Mouse (Mus musculus) left cerebral cortex, adult 8-10 months (tissue): ENCODE data around the gene Arl10. TPM values are rescaled to one million over a fixed set of nuclear protein-coding genes. Genes with fewer than 3 reads are reported as not detected.
A peak's percentile ranks its signal among the peaks of the same experiment; 100 is the strongest.

ENCODE experiments used
- DNase-seq, 2 experiments: peaks; one replicate each; pipeline ENCODE4 v3.0.0; 2022; ENCODE audit warnings: low spot score in 2 of 2
- total RNA-seq, 4 experiments: library from RNA; stranded (reverse); gene quantifications; 2 replicates each; pipeline ENCODE4 v1.2.4; 2022

The Arl10 gene
- 10 to 100 TPM; 21.7 to 37.2 (median 27.8) TPM for total RNA-seq

DNA sequence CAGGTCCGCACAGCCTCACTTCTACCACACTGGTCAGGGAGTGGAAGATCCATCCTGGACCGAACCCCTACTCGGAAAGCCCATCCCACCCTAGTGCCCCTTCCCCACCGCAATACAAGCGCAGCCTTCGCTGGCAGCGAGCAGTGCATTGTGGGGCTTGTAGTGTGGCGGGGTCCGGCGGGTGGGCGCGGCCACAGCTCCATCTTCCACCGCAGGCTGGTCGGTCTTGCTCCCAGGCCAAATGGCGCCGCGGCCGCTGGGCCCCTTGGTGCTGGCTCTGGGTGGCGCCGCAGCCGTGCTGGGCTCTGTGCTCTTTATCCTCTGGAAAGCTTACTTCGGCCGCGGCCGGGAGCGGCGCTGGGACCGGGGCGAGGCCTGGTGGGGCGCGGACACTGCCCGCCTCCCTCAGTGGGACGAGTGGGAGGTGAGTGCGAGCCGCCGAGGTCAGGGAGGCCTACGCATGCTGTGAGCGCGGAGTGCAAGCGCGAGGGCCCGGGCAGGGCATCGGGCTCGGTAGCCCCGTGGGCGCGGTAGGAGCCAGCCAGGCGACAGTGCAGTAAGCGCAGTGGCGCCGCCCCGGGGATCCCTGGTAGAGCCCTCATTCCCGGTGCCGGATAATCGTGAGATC, at the start of gene Arl10:
Gene Arl10 (plus strand): TSS at position 162 of the 628 bp plus-strand sequence.
- peak; percentile 52 to 65 for DNase-seq

DNA sequence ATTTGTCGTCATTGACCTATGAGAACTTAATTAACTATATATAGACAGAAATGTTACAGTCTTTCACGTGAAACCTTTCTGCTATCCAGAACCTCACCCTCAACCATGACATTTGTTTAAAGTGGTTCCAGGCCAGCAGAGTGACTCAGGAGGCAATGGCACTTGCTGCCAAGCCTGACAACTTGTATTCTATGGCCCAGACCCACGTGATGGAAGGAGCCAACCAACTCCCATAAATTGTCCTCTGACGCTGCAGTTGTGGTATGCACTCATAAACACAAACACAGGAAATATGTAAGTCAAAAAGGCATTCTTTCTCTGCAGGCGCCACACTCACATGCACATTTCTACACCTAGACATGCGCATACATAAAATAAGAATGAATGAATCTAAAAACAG, 47.7 kb upstream of the Arl10 start:
- no peak for DNase-seq

DNA sequence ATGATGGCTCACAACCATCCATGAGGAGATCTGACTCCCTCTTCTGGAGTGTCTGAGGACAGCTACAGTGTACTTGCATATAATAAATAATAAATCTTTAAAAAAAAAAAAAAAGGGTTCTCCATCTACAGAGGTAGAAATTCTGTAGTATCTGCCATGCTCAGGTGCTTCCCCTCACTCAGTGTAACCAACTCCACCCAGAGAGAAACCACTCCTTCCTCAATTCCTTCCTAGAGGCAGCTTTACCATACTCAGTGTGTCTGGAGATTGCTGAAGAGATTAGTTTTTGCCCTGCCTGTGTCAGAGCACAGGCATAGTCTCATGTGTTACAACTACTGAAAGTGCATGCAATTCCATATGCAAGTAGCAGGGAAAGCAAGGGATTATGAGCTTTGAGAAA, 42.7 kb upstream of the Arl10 start:
- no peak for DNase-seq

DNA sequence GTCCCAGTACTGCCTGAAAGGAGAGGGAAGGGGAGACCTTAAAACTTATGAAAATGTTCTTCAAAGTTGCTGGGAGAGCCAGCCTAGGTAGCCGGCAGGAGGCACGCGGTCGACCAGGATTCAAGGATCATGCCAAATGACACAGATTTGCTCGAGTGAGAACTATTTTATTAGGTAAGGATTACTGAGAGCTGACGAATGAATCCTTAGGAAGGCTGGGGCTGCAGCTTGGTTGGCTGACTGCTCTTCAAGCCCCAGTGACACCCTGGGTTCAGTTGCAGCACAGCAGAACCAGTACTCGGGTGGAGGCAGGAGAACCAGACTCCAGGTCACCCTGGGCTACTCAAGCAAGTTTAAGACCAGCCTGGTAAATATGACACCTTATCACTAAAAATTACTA, 26.8 kb upstream of the Arl10 start:
- DNase-seq: no peak

DNA sequence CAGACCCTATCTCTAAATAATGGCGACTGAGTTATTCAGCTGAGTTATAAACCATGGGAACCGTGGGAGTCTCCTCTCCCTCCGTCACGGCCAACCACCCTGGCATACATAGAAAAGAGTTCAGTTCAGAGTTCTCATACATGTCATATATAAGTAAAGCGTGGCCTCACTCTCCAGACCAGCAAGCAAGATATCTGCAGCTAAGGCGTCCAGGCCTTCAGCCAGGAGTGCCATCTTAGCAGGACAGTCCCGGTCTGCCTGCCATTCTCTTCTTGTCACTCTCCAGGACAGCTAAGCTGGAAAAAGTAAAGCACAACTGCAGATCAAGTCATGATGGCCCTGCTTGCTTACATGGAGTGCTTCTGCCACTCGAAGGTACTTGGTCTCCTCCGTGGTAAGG, 18.6 kb upstream of the Arl10 start:
- DNase-seq: no peak

DNA sequence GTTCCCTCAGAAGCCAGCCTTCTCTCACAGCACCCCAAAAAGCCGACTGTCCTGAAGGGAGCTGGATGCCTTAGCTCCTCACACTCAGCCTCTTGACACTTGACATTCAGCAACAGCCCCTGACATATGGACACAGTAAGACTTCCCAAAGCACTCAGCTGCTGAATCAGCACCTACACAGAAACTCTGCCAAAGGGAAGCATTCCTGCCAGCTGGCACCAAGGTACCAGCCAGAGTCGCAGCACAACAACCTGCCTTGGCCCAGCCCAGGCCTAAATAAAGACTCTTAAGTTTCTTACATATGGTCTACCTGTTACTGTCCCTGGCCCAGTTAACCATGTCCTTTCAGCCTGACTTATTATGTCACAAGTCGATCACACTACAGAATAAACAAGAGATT, 18.0 kb upstream of the Arl10 start:
- DNase-seq: no peak

DNA sequence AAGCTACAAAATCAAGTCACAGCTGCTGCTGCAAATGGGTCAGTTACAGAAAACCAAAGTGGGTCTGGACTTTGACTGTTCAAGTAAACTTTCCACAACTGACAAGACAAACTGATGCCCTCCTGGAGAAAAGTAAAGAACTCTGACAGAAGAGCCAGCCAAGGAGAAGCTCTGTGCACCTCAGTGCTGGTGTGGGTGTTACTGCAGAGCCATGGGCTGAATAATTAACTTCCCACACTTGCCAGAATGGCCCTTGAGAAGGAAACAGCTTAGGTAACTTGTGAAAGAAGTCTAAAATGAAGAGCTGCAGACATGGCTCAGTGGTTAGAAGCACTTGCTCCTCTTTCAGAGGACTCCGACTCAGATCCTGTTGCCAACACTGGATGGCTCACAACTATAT, 17.2 kb upstream of the Arl10 start:
- no peak for DNase-seq

DNA sequence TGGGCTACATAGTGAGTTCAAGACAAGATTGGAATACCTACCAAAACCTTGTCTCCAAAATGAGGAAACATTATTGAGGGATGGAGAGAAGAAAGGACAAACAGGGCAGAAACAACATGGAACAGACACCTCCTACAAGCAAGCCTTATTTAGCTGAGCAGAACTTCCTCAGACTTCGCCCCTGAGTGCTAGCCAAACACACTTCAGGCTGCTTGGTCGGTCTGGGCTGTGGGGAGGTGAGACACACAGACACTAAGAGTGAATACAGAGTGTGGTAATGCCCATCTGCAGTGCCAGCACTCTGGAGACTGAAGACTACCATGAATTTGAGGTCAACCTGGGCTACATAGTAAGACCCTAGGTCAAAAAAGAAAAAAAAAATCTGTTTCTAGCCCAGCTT, 15.2 kb upstream of the Arl10 start:
- DNase-seq: no peak

DNA sequence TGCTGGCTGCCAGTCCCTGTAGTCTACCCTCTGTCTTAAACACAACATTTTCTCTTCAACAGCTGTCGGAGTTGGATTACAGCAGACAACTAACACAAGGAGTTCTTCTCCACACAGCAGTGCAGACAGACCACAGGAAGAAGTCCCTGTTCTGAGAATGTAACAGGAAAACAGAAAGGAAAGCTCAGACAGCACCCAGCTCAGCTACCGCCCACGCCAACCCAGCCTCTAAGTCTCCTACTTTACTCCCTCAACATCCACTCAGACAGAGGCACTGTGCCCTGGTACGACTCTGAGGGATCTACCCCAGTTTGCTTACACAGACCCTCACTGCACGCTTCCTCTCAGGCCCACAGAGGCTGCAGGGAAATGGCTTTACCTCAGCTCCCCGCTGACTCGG, 14.2 kb upstream of the Arl10 start:
- no peak for DNase-seq

DNA sequence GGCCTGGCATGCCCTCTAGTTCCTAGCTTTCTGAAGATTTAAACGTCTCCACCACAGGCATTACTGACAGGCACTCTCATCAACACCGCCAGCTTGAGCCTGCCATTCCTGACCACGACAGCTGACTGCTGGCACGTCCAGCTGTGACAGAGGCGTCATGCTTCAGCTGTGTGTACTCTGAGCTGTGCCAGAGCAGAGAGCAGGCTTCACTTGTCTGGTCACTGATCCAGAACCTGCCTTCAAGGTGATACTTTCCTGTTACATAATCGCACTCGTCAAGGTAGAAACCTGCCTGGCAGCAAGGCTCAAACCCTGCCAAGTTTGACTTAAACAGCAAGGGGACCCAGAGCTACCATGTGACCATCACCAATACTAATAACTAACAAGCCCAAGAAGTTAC, 12.3 kb upstream of the Arl10 start:
- DNase-seq: no peak

DNA sequence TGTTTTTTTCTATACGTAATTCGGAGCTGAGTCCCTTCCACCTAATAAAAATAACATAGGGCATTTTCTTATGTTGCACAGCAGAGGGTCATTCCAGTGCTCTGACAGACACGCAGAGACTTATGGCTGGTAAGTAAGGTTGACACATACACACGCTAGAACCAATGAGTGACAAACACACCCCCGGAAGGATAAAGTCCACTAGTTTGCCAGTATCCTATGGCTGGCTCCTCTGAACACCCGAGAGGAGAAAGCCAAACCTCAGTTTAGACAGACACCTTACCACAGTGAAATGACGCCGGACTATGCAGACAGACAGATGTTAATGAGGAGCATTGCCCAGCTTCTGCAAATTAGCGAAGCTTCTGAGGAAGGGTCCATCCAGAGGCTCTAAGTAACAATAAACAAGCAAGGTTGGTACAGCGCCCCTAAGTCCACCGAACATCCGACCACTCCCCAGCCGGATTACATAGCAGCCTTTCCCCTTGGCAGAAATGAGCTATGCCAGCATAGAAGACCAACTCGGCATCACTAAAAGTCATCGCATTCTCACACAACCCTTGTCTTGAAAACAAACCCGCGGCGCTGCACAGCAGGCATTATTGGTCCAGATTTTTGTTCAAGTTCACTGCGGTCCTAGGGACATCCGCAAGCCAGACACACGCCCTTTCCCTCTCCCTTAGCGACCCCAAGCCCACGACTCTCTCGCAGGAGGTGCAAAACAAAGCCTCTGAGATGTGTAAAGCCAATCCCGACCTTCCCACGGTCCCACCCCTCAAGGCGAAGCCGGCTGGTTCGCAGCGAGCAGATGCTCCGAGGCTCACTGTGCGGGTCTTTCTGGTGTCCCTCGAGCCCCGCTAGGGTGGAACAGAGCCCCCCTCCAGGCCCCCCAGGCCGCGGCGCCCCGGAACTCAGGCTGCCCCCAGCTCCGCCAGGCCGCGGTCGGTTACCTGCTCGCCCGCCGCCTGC, 10.3 kb upstream of the Arl10 start:
- no peak for DNase-seq

DNA sequence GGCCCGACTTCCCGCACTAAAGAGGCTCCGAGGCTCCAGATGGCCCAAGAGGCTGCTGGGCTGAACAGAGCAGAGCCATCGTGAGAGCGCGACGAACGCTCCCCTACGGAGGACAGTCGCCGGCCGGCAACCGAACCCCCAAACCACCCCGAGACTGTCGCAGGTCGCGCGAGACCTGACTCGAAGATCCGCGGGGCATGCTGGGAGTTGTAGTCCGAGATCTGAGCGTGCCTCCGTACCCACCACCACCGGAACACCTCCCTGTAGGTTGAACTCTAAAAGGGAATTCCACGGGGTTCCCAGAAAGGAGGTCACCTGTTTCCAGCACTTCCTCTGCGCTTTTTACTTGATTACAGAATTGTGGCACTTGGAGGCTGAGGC, 9.6 kb upstream of the Arl10 start, which contains the start of gene 4833439L19Rik:
Gene 4833439L19Rik (minus strand): TSS at position 235 of the 381 bp plus-strand sequence.
- peak; percentile 86 to 89 for DNase-seq

DNA sequence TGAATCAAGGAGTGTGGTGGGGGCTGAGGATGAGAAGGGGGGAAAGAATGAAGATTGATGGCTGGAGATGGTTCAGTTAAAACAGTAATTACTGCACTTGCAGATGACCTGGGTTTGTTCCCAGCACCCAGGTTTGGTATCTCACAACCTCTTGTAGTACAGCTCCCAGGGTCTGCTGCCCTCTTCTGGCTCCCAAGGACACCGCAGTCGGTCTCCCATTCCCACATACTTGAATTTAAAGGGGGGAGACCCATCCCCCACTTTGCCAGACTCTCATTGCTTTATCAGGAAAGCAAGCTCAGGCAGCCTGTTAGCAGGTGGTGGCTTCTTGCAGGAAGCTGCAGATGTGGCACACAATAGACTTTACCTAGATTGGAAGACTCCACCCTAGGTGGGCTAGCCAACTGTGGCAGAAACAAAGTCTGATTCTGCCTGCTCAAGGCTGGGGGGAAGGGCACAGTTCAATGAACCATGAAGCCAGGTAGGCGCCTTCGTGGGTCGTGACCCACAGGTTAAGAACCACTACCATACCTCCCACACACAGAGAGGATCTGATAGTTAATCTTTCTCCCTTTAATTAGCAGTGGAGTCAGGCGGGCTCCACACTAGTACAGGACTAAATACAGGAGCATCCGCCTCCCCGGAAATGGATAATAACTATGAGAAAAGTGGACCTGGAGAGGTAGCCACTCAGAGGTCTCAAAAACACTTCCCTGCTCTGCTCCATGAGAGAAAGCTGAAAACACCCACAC, 9.0 kb upstream of the Arl10 start:
- peak; percentile 30 to 55 for DNase-seq

DNA sequence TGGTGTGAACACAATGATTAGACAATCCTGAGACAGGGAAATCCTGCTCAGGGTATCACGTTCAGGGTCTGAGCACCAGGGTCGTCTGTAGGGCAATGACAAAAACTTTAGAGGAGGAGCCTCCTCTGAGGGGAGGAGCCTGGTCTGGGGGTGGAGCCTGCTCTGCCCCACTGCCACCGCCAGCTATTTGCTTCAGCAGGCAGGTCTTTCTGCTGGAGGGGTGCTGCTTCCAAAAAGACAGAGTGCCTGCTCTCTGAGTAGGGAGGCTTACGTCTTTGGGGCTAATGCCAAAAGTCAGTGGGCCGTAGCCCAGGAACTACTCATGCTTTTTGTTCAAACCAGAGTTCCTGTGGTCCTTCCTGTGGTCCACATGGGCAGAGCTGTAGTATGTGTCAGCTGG, 6.4 kb upstream of the Arl10 start:
- DNase-seq: no peak

DNA sequence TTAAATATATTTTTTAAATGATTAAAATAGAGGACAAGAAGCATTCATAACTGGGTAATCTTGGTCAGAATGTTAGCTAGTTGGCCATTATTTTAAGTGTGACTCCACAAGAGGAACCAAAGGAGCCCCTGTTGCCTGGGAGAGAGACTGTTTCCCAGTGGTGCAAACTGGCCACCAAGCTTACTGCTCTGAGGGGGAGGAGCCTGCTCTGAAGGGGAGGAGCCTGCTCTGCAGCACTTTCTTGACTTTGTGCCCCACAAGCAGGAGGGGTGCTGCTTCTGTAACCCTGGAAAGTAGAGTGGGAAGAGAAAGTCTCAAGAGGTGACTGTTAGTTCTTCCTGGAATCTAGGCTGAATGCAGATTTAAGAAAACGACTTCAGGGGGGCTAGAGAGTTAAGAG, 5.5 kb upstream of the Arl10 start:
- no peak for DNase-seq

DNA sequence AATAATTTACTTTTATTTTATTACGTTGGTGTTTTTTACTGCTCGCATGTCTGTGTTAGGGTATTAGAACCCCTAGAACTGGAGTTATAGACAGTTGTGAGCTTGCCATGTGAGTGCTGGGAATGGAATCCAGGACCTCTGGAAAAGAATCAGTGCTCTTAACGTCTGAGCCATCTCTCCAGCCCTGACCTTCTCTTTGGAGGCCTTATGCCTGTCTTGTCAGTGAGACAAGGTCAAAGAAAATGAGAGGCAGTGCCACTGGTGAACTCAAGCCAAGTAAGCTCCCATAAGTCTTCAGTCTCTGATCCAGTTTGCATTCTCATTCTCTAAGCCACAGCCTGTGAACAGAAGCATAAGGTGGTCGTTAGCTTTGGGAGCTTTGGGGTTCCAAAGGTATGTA, 4.1 kb upstream of the Arl10 start:
- DNase-seq: no peak

DNA sequence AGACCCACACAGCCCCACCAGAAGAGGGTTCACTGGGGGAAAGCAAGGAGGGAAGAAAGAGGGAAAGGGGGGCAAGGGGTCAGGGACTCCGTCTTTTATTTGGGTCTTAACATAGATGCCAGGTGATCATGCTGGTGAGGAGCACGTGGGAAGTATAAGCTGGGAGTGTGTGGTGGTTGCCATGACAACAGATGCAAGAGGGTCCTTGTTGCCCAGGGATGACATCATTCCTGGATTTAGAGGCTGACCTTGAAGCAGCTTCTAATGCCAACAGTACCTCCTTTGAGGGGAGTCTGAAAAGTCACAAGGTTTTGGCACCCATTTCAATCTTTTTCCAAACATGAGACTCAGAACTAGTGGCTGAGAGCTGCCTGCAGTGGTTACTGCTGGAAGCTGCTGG, 3.2 kb upstream of the Arl10 start:
- no peak for DNase-seq

DNA sequence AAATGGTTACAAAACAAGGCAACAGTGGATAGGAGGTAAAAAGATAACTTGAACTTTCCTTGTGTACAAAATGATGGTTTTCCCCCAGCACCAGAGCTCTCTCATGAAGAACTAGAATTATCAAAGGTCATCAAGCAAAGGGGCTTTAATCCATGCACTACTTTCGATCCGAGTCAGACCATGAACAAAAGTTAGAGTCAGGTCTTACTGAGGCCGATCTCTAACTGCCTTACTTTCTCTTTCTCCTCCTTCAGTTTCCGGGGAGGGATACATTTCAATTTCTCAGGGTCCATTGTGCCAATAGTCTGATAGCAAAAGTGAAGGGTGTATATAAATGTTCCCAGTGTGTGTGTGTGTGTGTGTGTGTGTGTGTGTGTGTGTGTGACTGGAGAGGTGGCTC, 2.2 kb upstream of the Arl10 start:
- no peak for DNase-seq

DNA sequence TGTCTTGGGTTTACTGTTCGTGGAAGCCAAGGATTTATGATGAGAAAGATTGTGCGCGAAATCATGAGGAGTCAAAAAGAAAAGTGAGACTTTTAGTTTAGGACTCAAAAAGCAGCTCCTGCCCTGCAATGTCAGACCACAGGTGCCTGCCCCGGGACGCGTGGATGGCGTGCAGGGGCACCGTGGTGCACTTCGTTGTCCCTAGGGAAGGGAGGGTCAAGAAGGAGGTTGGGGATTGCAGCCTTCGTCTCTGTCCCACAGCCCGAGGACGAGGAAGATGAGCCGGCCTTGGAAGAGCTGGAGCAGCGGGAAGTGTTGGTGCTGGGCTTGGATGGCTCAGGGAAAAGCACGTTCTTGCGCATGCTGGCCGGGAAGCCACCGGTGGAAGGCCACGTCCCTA, 674 bp downstream of the Arl10 start:
- no peak for DNase-seq

DNA sequence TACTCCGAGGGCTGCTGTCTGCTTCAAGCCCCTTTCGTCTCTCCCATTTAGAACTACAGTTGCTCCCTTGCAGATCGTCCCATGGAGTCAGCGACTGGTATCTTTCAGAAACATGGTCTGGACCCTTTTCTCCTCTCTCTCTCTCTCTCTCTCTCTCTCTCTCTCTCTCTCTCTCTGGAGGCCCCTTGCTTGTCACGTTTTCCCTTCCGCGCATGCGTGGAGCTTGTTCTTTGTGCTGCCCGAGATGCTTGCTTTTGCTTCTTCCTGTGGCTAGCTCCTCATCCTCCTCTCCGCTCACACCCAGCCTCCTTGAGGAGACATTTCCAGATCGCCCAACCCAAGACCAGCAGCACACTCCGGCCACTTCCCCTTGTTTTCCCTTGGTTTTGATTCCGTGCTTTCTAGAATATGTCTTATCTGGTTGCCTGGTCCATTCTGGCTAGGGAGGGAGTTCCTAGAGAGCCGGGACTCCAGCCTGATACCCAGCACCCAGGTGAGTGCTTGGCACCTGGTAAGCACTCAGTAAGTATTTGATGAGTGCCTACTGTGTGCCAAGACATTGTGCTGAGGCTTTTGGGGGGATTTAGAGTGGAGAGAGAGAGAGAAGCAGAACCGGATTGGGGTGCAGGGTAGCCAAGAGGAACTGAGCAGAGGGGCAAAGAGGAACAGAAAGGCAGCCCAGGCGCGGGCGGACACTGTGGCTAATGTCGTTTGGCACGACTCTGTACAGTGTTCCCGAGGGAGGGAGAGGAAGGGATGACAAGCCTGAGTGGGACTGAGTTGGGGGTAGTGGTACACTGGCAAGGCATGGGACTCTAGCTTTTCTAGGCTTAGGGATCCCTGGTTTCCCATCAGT, 3.1 kb downstream of the Arl10 start:
- no peak for DNase-seq

DNA sequence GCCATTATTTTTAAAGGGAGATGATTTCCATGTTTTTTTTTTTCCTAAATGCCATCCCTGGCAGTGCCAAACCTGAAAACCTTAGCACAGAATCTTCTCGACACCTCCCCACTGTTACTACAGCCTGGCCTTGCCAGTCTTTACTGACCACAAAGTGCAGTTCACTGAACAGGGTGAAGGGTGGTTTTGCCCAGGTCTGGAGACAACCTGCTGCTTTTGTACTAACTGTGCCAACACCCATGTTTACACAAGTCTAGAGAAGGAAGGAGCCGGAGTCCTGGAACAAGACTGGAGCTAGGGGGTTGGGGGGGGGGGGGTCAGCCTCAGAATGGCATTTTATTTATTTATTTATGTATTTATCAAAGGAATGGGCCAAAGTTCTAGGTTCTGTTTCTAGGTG, 6.6 kb downstream of the Arl10 start:
- DNase-seq: no peak
